Mouse (Mus musculus) megakaryocyte, embryonic 14.5 days (primary cell): ENCODE data around the gene Mucl3. TPM values are rescaled to one million over a fixed set of nuclear protein-coding genes. Genes with fewer than 3 reads are reported as not detected.
A peak's percentile ranks its signal among the peaks of the same experiment; 100 is the strongest.

ENCODE experiments used
- H3K27me3 ChIP-seq: replicated peaks from 2 replicates; pipeline ENCODE3; 2012; ENCODE audit warnings: inconsistent platforms
- H3K36me3 ChIP-seq: replicated peaks from 2 replicates; pipeline ENCODE3; 2012; ENCODE audit warnings: low read length, inconsistent platforms, mixed read lengths
- H3K4me1 ChIP-seq: 2 replicates; pipeline ENCODE4 v1.6.1; 2012; ENCODE audit warnings: inconsistent platforms
- H3K4me3 ChIP-seq: replicated peaks from 2 replicates; pipeline ENCODE3; 2012; ENCODE audit warnings: moderate library complexity, mild to moderate bottlenecking, inconsistent platforms
- H3K9me3 ChIP-seq: 2 replicates; pipeline ENCODE4 v1.6.1; 2012; ENCODE audit warnings: inconsistent platforms
- FLI1 ChIP-seq: IDR thresholded peaks from 2 replicates; pipeline ENCODE4 v1.6.1; 2012; ENCODE audit warnings: low read length, inconsistent platforms, mixed read lengths
- GATA1 ChIP-seq: IDR thresholded peaks from 3 replicates; pipeline ENCODE4 v1.6.1; 2012; ENCODE audit warnings: mixed read lengths, low read length, inconsistent platforms, borderline replicate concordance
- polyA plus RNA-seq: library from polyadenylated mRNA; stranded (reverse); fragments of >175 nt; gene quantifications from 2 replicates; pipeline ENCODE4 v1.2.3, GENCODE M21; 2012; ENCODE audit warnings: low replicate concordance; ENCODE audit not compliant: insufficient read depth

The Mucl3 gene
- polyA plus RNA-seq, 1 experiment: not detected

DNA sequence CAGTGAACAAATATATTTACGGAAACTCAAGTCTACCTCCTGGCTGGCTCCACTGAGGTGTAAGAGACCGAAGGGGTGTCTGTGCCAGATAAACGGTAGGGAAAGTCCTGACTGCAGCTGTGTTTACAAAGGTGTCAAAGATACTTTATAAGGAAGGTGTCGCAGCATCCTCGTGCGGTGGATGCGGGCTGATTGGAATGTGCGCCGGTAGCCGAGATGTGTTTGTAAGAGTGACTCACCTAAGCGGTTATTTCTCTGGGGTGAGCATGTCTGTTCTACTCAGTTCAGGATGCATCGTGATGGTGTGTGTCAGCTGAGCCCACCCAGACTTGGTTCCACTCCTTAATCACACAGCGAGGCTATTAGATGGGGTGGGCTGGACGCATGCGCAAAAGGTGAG is 51.8 kb downstream of the Mucl3 start:
- no peak for TF ChIP-seq FLI1
- TF ChIP-seq GATA1: no peak
- Histone ChIP-seq H3K27me3 (peaks cover 28% of the 10 kb centered on the region), H3K36me3 (no peaks in the 10 kb centered on the region), H3K4me3 (no peak overlapping the region), H3K9me3 (peaks cover 15% of the 10 kb centered on the region), H3K4me1 (peaks cover 8% of the 10 kb centered on the region)

DNA sequence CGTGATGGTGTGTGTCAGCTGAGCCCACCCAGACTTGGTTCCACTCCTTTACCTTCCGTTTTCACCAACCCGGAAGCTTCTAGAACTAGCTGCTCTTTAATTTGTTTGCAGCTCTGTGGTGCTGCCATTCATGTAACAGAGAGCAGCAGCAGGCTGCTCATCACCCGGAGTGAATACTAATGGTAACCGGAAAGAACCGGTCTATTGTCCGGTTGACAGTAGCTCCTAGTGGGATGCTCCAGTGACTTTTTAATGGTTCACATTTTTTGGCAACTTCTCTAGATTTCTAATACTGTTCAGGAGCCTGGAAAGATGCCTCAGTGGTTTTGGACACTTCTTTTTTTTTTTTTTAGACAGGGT is 52.3 kb downstream of the Mucl3 start:
- Histone ChIP-seq H3K9me3 (peaks cover 10% of the 10 kb centered on the region), H3K27me3 (peaks cover 26% of the 10 kb centered on the region), H3K4me1 (peaks cover 8% of the 10 kb centered on the region), H3K36me3 (no peaks in the 10 kb centered on the region), H3K4me3 (no peak overlapping the region)
- TF ChIP-seq GATA1: no peak
- TF ChIP-seq FLI1: no peak

GRCm38 (mm10) chr17:35590410-35591218 is 52.9 kb downstream of the Mucl3 start:
- H3K4me1 ChIP-seq: peaks cover 8% of the 10 kb centered on the region
- H3K9me3 ChIP-seq: peaks cover 9% of the 10 kb centered on the region
- TF ChIP-seq FLI1 (no peak), GATA1 (no peak)
- no peaks in the 10 kb centered on the region for H3K36me3 ChIP-seq
- peaks cover 29% of the 10 kb centered on the region for H3K27me3 ChIP-seq
- H3K4me3 ChIP-seq: peak overlapping the region; percentile 83

GRCm38 (mm10) chr17:35588387-35588786 is 55.1 kb downstream of the Mucl3 start:
- peaks cover 8% of the 10 kb centered on the region for H3K4me1 ChIP-seq
- no peak overlapping the region for H3K4me3 ChIP-seq
- H3K9me3 ChIP-seq: peaks cover 9% of the 10 kb centered on the region
- no peaks in the 10 kb centered on the region for H3K36me3 ChIP-seq
- H3K27me3 ChIP-seq: peaks cover 31% of the 10 kb centered on the region
- TF ChIP-seq GATA1 (no peak), FLI1 (no peak)

DNA sequence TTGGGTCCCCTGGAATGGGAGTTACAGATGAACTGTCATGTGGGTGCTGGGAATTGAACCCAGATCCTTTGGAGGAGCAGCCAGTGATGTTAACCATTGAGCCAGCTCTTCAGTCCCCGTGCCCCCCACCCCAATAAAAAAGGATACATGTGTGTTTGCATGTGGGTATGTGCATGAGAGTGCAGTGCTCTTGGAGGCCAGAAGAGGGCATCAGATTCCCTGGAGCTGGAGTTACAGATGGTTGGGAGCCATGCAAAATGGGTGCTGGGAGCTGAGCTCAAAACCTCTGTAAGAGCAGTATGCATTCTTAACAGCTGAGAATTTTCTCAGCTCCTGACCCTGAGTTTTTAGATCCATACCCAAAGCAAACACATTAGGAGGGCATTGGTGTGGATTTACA is 56.2 kb downstream of the Mucl3 start:
- Histone ChIP-seq H3K36me3 (no peaks in the 10 kb centered on the region), H3K9me3 (peaks cover 11% of the 10 kb centered on the region), H3K27me3 (peaks cover 29% of the 10 kb centered on the region), H3K4me1 (peaks cover 8% of the 10 kb centered on the region), H3K4me3 (no peak overlapping the region)
- TF ChIP-seq FLI1: no peak
- no peak for TF ChIP-seq GATA1

Other genes starting within 250 kb of the Mucl3 start
- 2.5 and 4.2 TPM in 2 replicates for gene H2-Q6, start 218.8 kb downstream of the Mucl3 start, polyA plus RNA-seq
- 3.2 and 20.1 TPM in 2 replicates for gene H2-Q7, start 204.5 kb downstream of the Mucl3 start, polyA plus RNA-seq
- gene H2-Q10, start 173.6 kb downstream of the Mucl3 start, polyA plus RNA-seq: 0.27 and 2.5 TPM in 2 replicates
- gene Pou5f1, start 137.7 kb downstream of the Mucl3 start, polyA plus RNA-seq: not detected in 2 replicates
- 16.3 and 17.5 TPM in 2 replicates for gene Tcf19, start 126.9 kb downstream of the Mucl3 start, polyA plus RNA-seq
- 3.2 and 10.5 TPM in 2 replicates for gene Cchcr1, start 126.6 kb downstream of the Mucl3 start, polyA plus RNA-seq
- gene Psors1c2, start 110.5 kb downstream of the Mucl3 start, polyA plus RNA-seq: 3.7 TPM in 1 of 2 replicates, not detected in the other
- not detected in 2 replicates for gene Cdsn, start 91.6 kb downstream of the Mucl3 start, polyA plus RNA-seq
- not detected in 2 replicates for gene 2300002M23Rik, start 76.2 kb downstream of the Mucl3 start, polyA plus RNA-seq
- gene Sfta2, start 42.1 kb downstream of the Mucl3 start, polyA plus RNA-seq: not detected in 2 replicates
- 0.55 TPM in 1 of 2 replicates, not detected in the other for gene Gm9573, start 17.1 kb downstream of the Mucl3 start, polyA plus RNA-seq
- 42.1 and 49.7 TPM in 2 replicates for gene Vars2, start 23.9 kb upstream of the Mucl3 start, polyA plus RNA-seq
- 7.8 and 10.8 TPM in 2 replicates for gene Gtf2h4, start 30.0 kb upstream of the Mucl3 start, polyA plus RNA-seq
- gene Ddr1, start 60.9 kb upstream of the Mucl3 start, polyA plus RNA-seq: not detected in 2 replicates
- 62.2 and 65.8 TPM in 2 replicates for gene Ier3, start 178.0 kb upstream of the Mucl3 start, polyA plus RNA-seq
- gene Flot1, start 179.5 kb upstream of the Mucl3 start, polyA plus RNA-seq: 43.6 and 163 TPM in 2 replicates
- 96.5 and 217 TPM in 2 replicates for gene Tubb5, start 194.6 kb upstream of the Mucl3 start, polyA plus RNA-seq
- 1.2 and 2.3 TPM in 2 replicates for gene Mdc1, start 197.8 kb upstream of the Mucl3 start, polyA plus RNA-seq
- 5.6 TPM in 1 of 2 replicates, not detected in the other for gene Nrm, start 217.6 kb upstream of the Mucl3 start, polyA plus RNA-seq
- gene Ppp1r18, start 221.9 kb upstream of the Mucl3 start, polyA plus RNA-seq: 153 and 168 TPM in 2 replicates
- gene Dhx16, start 236.1 kb upstream of the Mucl3 start, polyA plus RNA-seq: 23.2 and 32.1 TPM in 2 replicates